Mouse (Mus musculus) MEL (cell line): Measurements from ENCODE around the gene Igsf23.

Source experiments
- BHLHE40 ChIP-seq: IDR thresholded peaks from 2 replicates; pipeline ENCODE4 v1.6.1; 2012; ENCODE audit warnings: low read depth, mild to moderate bottlenecking, inconsistent platforms, low read length, improper control_type of control experiment, borderline replicate concordance
- CTCF ChIP-seq, 3 experiments: IDR thresholded peaks in 2 of 3; conservative IDR thresholded peaks in 1 of 3; 2 replicates each; pipeline ENCODE4 v1.5.1; 2011 to 2012; ENCODE audit warnings: low read length in 3 of 3, low read depth in 2 of 3, mild to moderate bottlenecking in 2 of 3, improper control_type of control experiment in 1 of 3, inconsistent platforms in 1 of 3, mixed read lengths in 1 of 3, moderate library complexity in 1 of 3; ENCODE audit not compliant: control insufficient read depth in 1 of 3, insufficient read depth in 1 of 3, poor library complexity in 1 of 3, severe bottlenecking in 1 of 3
- E2F4 ChIP-seq: IDR thresholded peaks from 2 replicates; pipeline ENCODE4 v1.6.1; 2011; ENCODE audit warnings: low read depth, low read length, improper control_type of control experiment, borderline replicate concordance
- MXI1 ChIP-seq: IDR thresholded peaks from 2 replicates; pipeline ENCODE4 v1.6.1; 2011; ENCODE audit warnings: mild to moderate bottlenecking, low read depth, low read length, improper control_type of control experiment
- POLR2A ChIP-seq, 2 experiments: IDR thresholded peaks; 2 replicates each; pipeline ENCODE4 v1.6.1; 2011 to 2012; ENCODE audit warnings: low read length in 2 of 2, mild to moderate bottlenecking in 2 of 2, control low read depth in 1 of 2, improper control_type of control experiment in 1 of 2, low read depth in 1 of 2, moderate library complexity in 1 of 2; ENCODE audit not compliant: control insufficient read depth in 1 of 2, insufficient read depth in 1 of 2, poor library complexity in 1 of 2
- RCOR1 ChIP-seq: IDR thresholded peaks from 2 replicates; pipeline ENCODE4 v1.6.1; 2012; ENCODE audit warnings: low read depth, mild to moderate bottlenecking, inconsistent platforms, low read length, improper control_type of control experiment

- TF ChIP-seq BHLHE40: no peak
- no peak for TF ChIP-seq CTCF (IDR thresholded peaks at IDR 0.05 in 2 of 3, conservative IDR thresholded peaks at IDR 0.05 in 1 of 3; ENCODE audit: control insufficient read depth in 1 of 3, insufficient read depth in 1 of 3, low read depth in 2 of 3, low read length in 3 of 3, poor library complexity in 1 of 3, severe bottlenecking in 1 of 3)
- no peak for TF ChIP-seq RCOR1
- TF ChIP-seq E2F4: no peak
- no peak for TF ChIP-seq POLR2A (IDR thresholded peaks at IDR 0.05; ENCODE audit: control insufficient read depth in 1 of 2, insufficient read depth in 1 of 2, low read depth in 1 of 2, low read length in 2 of 2, poor library complexity in 1 of 2)
- TF ChIP-seq MXI1: no peak
These were observed 18.6 kb upstream of the Igsf23 start for GRCm38 (mm10) chr7:19969106-19969505.
